Mouse (Mus musculus) thymus, postnatal 14 days (tissue): Measurements from ENCODE around the gene Gm44579.

Experiments used
- DNase-seq: peaks from one replicate; pipeline ENCODE4 v3.0.0; 2021

Gm44579 gene

DNA sequence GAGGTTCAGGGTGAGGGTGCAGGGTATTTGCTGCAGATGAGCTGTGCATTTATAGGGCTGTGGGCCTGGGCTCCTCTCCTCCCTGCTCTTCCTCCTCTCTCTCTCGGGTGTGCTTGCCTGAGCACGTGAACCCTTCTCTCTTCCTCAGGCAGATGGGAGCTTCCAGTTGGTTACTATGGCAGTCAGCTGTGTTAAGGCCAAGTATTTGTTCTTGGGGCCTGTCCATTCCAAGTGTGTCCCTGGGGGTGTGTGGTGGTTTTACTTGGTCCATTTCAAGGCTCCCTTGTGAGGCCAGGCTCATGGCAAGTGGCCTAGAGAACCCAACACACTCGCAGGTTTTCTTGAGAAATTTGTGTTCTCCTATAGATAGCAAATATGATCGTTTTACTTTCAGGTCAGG, at the start of gene Gm44579, which contains the start of gene Olfr287:
TSS of gene Gm44579 (minus strand) at position 101 of the 400 bp plus-strand sequence.
TSS of gene Olfr287 (minus strand) at position 180 of the 400 bp plus-strand sequence.
- DNase-seq = no peak

GRCm38 (mm10) chr15:98257776-98258175, 37.0 kb upstream of the Gm44579 start:
- DNase-seq = no peak

- DNase-seq = no peak
These were observed 36.4 kb upstream of the Gm44579 start, which contains the start of gene H1fnt for GRCm38 (mm10) chr15:98257193-98257592. Gene H1fnt (minus strand): TSS chr15:98257293.

- no peak for DNase-seq
These were observed 35.5 kb upstream of the Gm44579 start for GRCm38 (mm10) chr15:98256271-98256670.

- DNase-seq = no peak
These were observed 14.7 kb upstream of the Gm44579 start for GRCm38 (mm10) chr15:98235442-98235841.

GRCm38 (mm10) chr15:98234350-98234749, 13.6 kb upstream of the Gm44579 start, which contains the start of gene Olfr286:
Gene Olfr286 (minus strand): TSS chr15:98234450.
- DNase-seq = no peak

- DNase-seq = no peak
These were observed 5.3 kb upstream of the Gm44579 start for GRCm38 (mm10) chr15:98226096-98226495.

GRCm38 (mm10) chr15:98225610-98226009, 4.8 kb upstream of the Gm44579 start:
- DNase-seq = no peak

DNA sequence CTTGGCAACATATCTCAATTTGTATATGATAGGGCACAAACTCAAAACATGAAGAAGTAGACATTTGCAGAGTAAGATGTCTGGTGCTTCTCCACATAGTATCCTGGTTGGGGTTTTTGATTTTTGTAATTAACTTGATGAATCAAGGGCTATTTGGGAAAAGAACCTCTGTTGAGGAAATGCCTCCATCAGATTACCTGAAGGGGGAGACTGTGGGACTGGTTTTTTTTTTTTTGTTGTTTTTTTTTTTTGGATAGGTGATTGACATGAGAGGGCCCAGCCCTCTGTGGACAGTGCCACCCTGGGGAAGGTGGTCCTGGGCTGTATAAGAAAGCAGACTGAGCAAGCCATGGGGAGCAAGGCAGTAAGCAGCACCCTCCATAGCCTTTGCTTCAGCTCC, 1.6 kb upstream of the Gm44579 start:
- no peak for DNase-seq

DNA sequence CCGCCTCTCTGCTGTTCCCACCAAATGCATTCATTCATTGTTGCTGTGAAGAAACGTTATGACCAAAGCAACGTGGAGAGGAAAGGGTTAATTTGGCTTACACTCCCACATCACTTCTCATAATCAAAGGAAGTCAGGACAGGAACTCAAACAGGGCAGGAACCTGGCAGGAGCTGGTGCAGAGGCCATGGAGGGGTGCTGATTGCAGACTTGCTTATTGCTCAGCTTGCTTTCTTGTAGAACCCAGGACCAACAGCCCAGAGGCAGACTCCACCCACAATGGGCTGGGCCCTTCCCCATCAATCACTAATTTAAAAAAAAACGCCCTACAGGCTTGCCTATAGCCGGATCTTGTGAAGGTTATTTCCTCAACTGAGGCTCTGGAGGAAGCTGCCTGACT, 6.6 kb downstream of the Gm44579 start:
- no peak for DNase-seq

- no peak for DNase-seq
These were observed 7.4 kb downstream of the Gm44579 start for GRCm38 (mm10) chr15:98213336-98213870.

- no peak for DNase-seq
These were observed 11.1 kb downstream of the Gm44579 start for GRCm38 (mm10) chr15:98209676-98210075.

GRCm38 (mm10) chr15:98195442-98195841, 25.3 kb downstream of the Gm44579 start, which contains the start of gene Olfr288:
Gene Olfr288 (minus strand): TSS chr15:98195542.
- DNase-seq = no peak

GRCm38 (mm10) chr15:98184456-98184855, 36.3 kb downstream of the Gm44579 start:
- DNase-seq = no peak

GRCm38 (mm10) chr15:98181856-98182570, 38.8 kb downstream of the Gm44579 start:
- no peak for DNase-seq

DNA sequence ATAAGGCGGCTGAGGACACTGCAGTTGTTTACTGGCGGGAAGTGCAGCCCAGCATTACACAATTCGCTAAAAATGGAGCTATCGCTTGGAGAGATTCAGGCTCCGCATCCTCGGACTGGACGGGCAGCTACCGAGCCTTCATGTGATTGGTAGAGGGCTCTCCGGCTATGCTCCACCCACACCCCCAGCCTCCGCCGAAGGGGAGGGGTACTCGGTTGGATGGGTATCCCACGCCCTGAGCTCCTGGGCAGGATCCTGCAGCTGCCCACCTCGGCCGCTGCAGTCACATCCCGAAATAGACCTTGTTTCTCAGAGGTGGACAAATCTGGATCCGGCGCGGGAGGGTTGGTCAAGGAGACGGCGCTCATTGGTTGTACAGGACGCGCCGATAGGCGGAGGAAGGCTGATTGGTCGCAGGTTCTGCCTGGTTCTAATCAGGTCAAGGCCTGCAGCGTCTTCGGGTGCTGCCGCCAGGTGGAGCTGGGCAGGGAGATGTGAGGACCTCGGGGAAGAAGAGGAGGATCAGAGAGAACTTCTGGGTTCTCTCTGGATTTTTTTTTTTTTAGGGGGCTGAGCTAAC, 39.6 kb downstream of the Gm44579 start:
- DNase-seq = peak; percentile 81

DNA sequence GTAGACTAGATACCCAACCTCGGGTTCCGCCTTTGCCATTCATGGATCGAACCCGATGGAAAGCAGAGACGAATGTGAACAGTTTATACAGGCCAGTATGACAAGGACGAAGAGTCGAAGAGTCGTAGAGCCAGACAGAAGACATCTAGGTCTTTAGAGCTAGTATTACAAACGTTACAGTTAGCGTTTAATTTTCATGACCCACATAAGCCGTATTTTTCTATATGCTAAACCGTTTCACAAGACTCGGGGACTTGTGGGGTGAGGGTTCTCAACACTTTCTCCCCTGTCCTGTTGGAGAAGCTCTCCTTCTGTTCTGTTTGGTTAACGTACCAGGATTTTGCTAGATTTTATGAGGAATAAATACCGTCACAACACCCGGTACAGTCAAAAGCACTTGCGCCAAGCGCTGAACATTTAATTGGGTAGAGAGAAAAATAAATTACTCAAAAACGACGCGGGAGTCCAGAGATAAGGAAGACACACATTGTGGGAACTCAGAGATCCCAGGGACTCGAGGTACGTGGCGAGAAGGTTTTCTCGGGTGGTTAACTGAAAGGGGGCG, 40.1 kb downstream of the Gm44579 start:
- no peak for DNase-seq

DNA sequence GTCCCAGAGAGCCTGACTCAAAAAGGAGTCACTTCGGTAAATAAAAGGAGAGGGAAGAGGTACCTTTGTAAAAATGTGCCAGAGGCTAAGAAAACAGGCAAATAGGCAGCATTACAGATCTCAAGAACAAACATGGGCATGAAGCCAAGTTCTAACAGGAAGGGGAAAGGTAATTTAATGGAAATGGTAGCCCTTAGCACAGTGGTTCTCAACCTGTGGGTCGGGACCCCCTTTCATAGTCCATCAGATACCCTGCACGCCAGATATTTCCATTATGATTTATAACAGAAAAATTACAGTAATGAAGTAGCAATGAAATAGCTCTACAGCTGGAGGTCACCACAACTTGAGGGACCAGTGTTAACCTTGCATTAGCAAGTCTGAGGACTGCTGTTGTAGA, 43.5 kb downstream of the Gm44579 start:
- DNase-seq = no peak

DNA sequence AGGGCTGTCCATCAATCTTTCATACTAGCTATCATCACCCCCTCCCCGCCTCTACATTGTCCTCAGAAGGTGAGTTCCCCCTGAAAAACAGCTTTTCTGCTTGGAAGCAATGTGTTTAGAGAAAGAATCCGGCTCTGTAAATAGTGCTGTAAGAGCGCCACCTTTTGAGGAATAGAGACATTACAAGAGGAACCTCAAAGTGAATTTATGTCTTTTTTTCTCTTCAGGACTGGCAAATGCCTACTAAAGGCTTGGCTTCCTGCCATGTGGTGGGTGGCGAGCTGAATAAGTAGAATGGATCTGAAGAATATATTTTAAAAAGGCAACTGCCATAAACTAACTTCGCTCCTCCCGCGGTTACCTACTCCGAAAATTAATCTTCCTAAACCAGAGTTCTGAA, 47.0 kb downstream of the Gm44579 start:
- DNase-seq = peak; percentile 14

DNA sequence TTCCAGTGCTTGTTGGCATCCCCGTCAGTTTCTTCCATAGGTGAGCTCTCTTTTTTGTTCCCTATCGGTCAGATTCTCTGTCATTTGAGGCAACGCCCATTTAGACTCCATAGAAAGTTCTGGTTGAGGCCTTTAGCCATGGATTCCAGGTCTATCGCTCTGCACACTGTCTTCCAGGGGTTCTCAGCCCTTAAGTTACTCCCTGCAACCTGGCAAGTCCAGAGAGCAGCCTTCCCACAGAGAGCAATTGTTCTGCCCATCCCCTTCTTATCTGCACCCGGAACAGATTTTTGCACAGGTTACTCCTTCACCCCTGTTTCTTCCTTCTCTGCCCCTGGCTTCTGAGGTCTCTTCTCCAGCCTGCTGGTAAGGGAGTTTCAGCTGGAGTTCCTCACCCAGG, 48.7 kb downstream of the Gm44579 start:
- no peak for DNase-seq

GRCm38 (mm10) chr15:98170917-98171316, 49.9 kb downstream of the Gm44579 start:
- DNase-seq = no peak

GRCm38 (mm10) chr15:98170365-98170764, 50.4 kb downstream of the Gm44579 start:
- DNase-seq = no peak

DNA sequence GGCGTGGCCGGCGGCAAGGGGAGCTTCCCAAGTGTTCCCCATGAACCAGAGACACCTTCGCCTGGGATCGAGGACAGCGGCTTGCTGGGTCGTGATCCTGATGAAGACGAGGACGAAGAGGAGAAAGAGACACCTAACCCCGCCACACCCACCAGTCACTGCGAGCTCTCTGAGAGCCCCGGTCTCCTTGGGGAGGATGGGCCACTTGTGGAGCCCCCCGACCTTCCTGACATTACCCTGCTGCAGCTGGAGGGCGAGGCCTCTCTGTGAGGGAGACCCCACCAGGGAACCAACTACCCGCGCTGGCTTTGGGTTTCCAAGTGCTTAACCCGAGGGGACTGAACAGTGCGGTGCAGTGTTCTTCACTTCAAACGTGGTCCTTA, 52.2 kb downstream of the Gm44579 start:
- peak; percentile 4 for DNase-seq
